30 mouse cellular contexts compared by ENCODE assay signal in genomic region chr5:79826531-79826930, GRCm38 (mm10).
"Had no signal": no experiment of that assay in that cellular context is flagged by ENCODE, and none has a peak within 500 bp of the region (broad histone marks: within the 10 kb centered on the region; RNA-seq: fewer than 3 reads in every experiment).

No protein-coding gene starts in this region.

- H3K4me1 ChIP-seq: heart, embryonic 12.5 days; heart, embryonic 13.5 days; heart, embryonic 15.5 days; hindbrain, embryonic 10.5 days; hindbrain, embryonic 12.5 days; hindbrain, embryonic 13.5 days; hindbrain, embryonic 15.5 days; intestine, embryonic 15.5 days; kidney, embryonic 15.5 days had no signal

- H3K9ac ChIP-seq: heart, embryonic 12.5 days; heart, embryonic 13.5 days; heart, embryonic 15.5 days; hindbrain, embryonic 12.5 days; hindbrain, embryonic 13.5 days; hindbrain, embryonic 14.5 days; hindbrain, embryonic 15.5 days; intestine, embryonic 15.5 days; kidney, embryonic 15.5 days had no signal

- H3K36me3 ChIP-seq: heart, embryonic 12.5 days; heart, embryonic 13.5 days; heart, embryonic 15.5 days; hindbrain, embryonic 10.5 days; hindbrain, embryonic 12.5 days; hindbrain, embryonic 13.5 days; hindbrain, embryonic 15.5 days; intestine, embryonic 15.5 days; kidney, embryonic 15.5 days had no signal

- DNase-seq: heart, postnatal 10 days; heart, postnatal 14 days; heart, postnatal 36 days; heart, postnatal 4 days; kidney, adult 11 months; kidney, adult 18-20 months; kidney, adult 2 months; kidney, adult 8-10 months; kidney, adult 9 months; kidney, postnatal 10 days; kidney, postnatal 14 days; kidney, postnatal 25 days; kidney, postnatal 36 days; kidney, postnatal 4 days; layer of hippocampus, adult 9-11 months; layer of hippocampus, postnatal 36 days had no signal

- H3K4me3 ChIP-seq: heart, embryonic 12.5 days; heart, embryonic 13.5 days; heart, embryonic 15.5 days; hindbrain, embryonic 10.5 days; hindbrain, embryonic 12.5 days; hindbrain, embryonic 13.5 days; hindbrain, embryonic 15.5 days; intestine, embryonic 15.5 days; kidney, embryonic 15.5 days; layer of hippocampus, adult 2 months; left cerebral cortex, adult 2 months had no signal

- H3K27ac ChIP-seq: heart, embryonic 13.5 days; heart, embryonic 15.5 days; hindbrain, embryonic 10.5 days; hindbrain, embryonic 12.5 days; hindbrain, embryonic 13.5 days; hindbrain, embryonic 14.5 days; hindbrain, embryonic 15.5 days; hindbrain, postnatal 0 days; intestine, embryonic 15.5 days; kidney, embryonic 15.5 days; kidney, postnatal 0 days; layer of hippocampus, adult 2 months; left cerebral cortex, adult 2 months had no signal
